Mouse (Mus musculus) stomach, embryonic 14.5 days (tissue): Measurements from ENCODE around the gene Tmem41b. TPM values are rescaled to one million over a fixed set of nuclear protein-coding genes. Genes with fewer than 3 reads are reported as not detected.

ENCODE experiments used
- ATAC-seq: fragments of 200-750 bp; cut with Nextera tagmentation; 2 replicates; pipeline ENCODE4 v1.8.0; 2017; ENCODE audit warnings: low read depth, moderate TSS enrichment; ENCODE audit not compliant: insufficient number of reproducible peaks, insufficient read depth, low FRiP score
- H3K27ac ChIP-seq: fragments of 300-500 bp; sonication (generic); 2 replicates; pipeline ENCODE4 v1.5.1; 2014; ENCODE audit warnings: mild to moderate bottlenecking, low read length, moderate library complexity, mixed read lengths
- H3K27me3 ChIP-seq: fragments of 300-500 bp; sonication (generic); 2 replicates; pipeline ENCODE4 v1.6.1; 2014; ENCODE audit warnings: low read length, control low read depth, mixed read lengths; ENCODE audit not compliant: control insufficient read depth, insufficient read depth
- H3K36me3 ChIP-seq: fragments of 300-500 bp; sonication (generic); 2 replicates; pipeline ENCODE4 v1.6.1; 2014; ENCODE audit warnings: mild to moderate bottlenecking, control low read depth, low read length, moderate library complexity, mixed read lengths; ENCODE audit not compliant: control insufficient read depth, insufficient read depth
- H3K4me1 ChIP-seq: fragments of 300-500 bp; sonication (generic); 2 replicates; pipeline ENCODE4 v1.6.1; 2014; ENCODE audit warnings: low read length, control low read depth, mixed read lengths; ENCODE audit not compliant: control insufficient read depth, insufficient read depth
- H3K4me2 ChIP-seq: fragments of 300-500 bp; sonication (generic); replicated peaks from 2 replicates; pipeline ENCODE4 v1.6.1; 2014; ENCODE audit warnings: low read depth, low read length, control low read depth
- H3K4me3 ChIP-seq: fragments of 300-500 bp; sonication (generic); 2 replicates; pipeline ENCODE4 v1.5.1; 2014; ENCODE audit warnings: low read depth, low read length, control low read depth
- H3K9ac ChIP-seq: fragments of 300-500 bp; sonication (generic); replicated peaks from 2 replicates; pipeline ENCODE4 v1.6.1; 2014; ENCODE audit warnings: low read depth, mild to moderate bottlenecking, control low read depth, low read length, moderate library complexity, mixed read lengths
- H3K9me3 ChIP-seq: fragments of 300-500 bp; sonication (generic); 2 replicates; pipeline ENCODE4 v1.6.1; 2016; ENCODE audit warnings: low read depth, low read length, control low read depth; ENCODE audit not compliant: control insufficient read depth
- WGBS: fragments of 180-500 bp; shearing (Covaris S2); extraction: QIAGEN DNeasy Blood & Tissue Kit; methylation state at CpG from one replicate; pipeline ENCODE4 v1.1.7; 2014; 5-methylcytosine and 5-hydroxymethylcytosine counted together
- polyA plus RNA-seq: library from polyadenylated mRNA; unstranded; fragments of >200 nt; fragmentation: Nextera tagmentation; extraction: Ambion mirVana; gene quantifications from 2 replicates; pipeline ENCODE4 v1.2.1, GENCODE M21; 2014

Gene Tmem41b
- polyA plus RNA-seq, 1 experiment from 2014 or later: 70.8 TPM

DNA sequence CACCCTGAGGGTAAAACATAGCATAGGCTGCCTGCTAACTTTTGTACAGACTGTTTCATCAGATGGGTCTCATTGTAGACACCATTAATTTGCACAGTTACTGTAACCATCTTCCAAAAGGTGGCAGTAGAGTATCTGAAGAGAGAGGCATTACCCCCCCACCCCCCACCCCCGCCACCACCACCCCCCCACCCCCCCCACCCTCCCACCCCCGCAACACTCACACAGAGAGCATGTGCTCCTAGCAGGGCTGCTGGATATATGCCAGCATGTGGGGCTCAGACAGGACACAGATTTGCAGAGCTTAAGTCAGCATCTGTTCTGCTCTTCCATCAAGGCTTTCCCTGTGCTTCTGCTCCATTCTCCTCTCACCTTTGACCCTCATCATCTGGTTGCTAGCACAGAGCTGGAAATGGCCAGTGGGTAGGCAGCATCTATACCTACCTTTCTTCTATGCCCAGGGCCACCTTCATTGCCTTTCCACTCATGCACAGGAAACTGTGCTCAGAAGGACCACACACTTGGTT lies 17.7 kb downstream of the Tmem41b start:
- no peak overlapping the region for H3K4me3 ChIP-seq
- peaks cover 7% of the 10 kb centered on the region; the same call in 1 of the 2 replicates for H3K4me1 ChIP-seq
- WGBS: 11% methylated on average over 1 of the region's 2 CpGs
- H3K9ac ChIP-seq: no peak overlapping the region
- peak overlapping the region; percentile 79 for H3K27ac ChIP-seq
- H3K9me3 ChIP-seq: no peaks in the 10 kb centered on the region
- H3K36me3 ChIP-seq: peaks cover 9% of the 10 kb centered on the region
- peak; percentile 87; the same call in 1 of the 2 replicates for ATAC-seq
- no peaks in the 10 kb centered on the region for H3K27me3 ChIP-seq
- H3K4me2 ChIP-seq: no peak overlapping the region

DNA sequence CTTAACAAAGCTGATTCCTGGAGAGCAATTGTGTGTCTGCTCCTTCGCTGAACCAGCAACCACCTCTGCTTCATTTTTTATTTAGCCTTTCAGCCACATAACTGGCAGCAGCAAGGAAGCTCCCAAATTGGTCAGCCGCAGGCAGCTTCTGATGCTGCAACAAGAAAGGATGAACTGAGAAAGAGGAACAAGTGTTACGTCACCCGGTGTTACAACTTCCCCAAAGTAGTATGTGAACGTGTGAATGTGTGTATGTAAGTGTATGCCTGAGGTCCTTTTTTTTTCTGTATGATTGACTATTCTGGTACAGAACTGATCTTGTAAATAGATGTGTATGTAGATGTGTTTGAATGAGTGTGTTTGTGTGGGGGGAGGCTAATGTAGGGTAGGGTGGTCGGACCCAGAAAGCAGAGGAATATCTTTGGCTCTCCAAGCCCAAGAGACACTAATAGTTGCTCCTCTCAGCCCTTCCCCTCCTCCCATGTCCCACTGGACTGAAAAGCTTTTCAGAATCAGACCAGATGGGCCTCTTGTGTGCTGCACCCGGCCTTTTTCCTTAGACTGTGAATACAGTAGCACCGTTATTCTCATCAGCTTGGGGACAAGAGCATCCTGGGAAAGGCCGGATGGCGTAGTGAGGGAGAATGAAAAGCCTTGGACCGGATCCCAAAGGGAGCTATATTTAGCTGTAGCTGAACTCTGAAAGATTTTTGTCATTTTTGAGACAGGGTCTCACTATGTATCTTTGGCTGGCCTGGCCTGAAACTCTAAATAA lies 18.7 kb downstream of the Tmem41b start:
- no peak overlapping the region for H3K9ac ChIP-seq
- 0 out of 2 replicates have a peak, but pooled peaks have one; percentile 33 for ATAC-seq

DNA sequence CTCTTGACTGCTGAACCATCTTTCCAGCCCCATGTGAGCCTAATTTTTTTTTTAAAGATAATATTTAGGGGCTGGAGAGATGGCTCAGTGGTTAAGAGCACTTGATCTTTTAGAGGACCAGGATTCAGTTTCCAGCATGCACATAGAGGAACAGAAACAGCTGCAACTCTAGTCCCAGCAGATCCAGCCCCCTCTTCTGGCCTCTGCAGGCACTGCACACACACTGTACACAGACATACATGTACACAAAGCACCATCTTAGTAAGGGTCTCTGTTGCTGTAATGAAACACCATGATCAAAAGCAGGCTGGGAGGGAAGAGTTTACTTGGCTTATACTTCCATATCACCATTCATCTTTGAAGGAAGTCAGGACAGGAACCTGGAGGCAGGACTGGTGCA lies 21.1 kb downstream of the Tmem41b start:
- H3K27me3 ChIP-seq: no peaks in the 10 kb centered on the region
- no peak overlapping the region for H3K4me2 ChIP-seq
- H3K27ac ChIP-seq: no peak overlapping the region
- no peaks in the 10 kb centered on the region for H3K9me3 ChIP-seq
- H3K36me3 ChIP-seq: no peaks in the 10 kb centered on the region
- peaks cover 11% of the 10 kb centered on the region for H3K4me1 ChIP-seq
- H3K4me3 ChIP-seq: no peak overlapping the region
- no peak for ATAC-seq
- no peak overlapping the region for H3K9ac ChIP-seq

More for the DNA sequence above, 18.7 kb downstream of the Tmem41b start:
- Histone ChIP-seq H3K9me3 (no peaks in the 10 kb centered on the region), H3K36me3 (peaks cover 8% of the 10 kb centered on the region), H3K4me1 (peaks cover 7% of the 10 kb centered on the region; the same call in 1 of the 2 replicates), H3K27me3 (no peaks in the 10 kb centered on the region), H3K27ac (peak overlapping the region; percentile 27), H3K4me2 (no peak overlapping the region), H3K4me3 (no peak overlapping the region)
- WGBS: 66% methylated on average over 11 of the region's 11 CpGs

DNA sequence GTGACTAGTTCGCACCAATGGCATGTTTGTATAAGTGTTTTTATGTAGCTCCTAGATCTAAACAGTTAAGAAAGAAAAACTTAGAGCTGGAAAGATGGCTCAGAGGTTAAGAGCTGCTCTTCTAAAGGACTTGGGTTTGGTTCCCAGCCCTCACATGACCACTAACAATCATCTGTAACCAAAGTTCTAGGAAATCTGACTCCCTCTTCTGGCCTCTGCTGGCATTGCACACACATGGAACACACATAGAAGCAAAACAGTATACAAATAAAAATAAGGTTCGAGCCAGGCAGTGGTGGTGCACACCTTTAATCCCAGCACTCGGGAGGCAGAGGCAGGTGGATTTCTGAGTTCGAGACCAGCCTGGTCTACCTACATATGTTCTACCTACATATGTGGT lies 23.0 kb downstream of the Tmem41b start:
- no peaks in the 10 kb centered on the region for H3K9me3 ChIP-seq
- no peak overlapping the region for H3K4me2 ChIP-seq
- no peak overlapping the region for H3K27ac ChIP-seq
- no peaks in the 10 kb centered on the region for H3K36me3 ChIP-seq
- no peaks in the 10 kb centered on the region for H3K27me3 ChIP-seq
- no peak for ATAC-seq
- no peak overlapping the region for H3K4me3 ChIP-seq
- H3K9ac ChIP-seq: no peak overlapping the region
- H3K4me1 ChIP-seq: peaks cover 14% of the 10 kb centered on the region
- 94% methylated on average over 4 of the region's 4 CpGs for WGBS

DNA sequence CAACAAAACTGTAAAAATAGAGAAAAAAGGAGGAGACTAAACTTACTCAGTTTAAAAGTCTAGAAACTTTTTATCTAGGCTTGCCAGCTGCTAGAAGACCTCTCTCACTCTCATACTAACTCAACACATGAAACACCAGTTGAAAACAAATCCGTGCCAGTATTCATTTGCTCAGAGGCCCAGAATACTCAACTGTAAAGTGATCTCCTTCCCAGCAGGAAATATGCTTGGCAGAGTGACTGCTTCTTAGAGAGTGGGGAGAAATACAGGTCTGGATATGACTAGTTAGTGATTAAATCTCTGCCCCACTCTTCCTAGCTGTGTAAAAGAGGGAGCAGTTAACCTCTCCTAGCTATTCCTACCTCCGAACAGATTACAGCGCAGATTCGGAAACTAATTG lies 24.1 kb downstream of the Tmem41b start:
- no peaks in the 10 kb centered on the region for H3K36me3 ChIP-seq
- no peak overlapping the region for H3K4me2 ChIP-seq
- H3K4me1 ChIP-seq: peaks cover 11% of the 10 kb centered on the region; the same call in 1 of the 2 replicates
- no peak overlapping the region for H3K27ac ChIP-seq
- H3K27me3 ChIP-seq: no peaks in the 10 kb centered on the region
- WGBS: 80% methylated on average over 4 of the region's 4 CpGs
- no peaks in the 10 kb centered on the region for H3K9me3 ChIP-seq
- ATAC-seq: no peak
- no peak overlapping the region for H3K9ac ChIP-seq
- no peak overlapping the region for H3K4me3 ChIP-seq

DNA sequence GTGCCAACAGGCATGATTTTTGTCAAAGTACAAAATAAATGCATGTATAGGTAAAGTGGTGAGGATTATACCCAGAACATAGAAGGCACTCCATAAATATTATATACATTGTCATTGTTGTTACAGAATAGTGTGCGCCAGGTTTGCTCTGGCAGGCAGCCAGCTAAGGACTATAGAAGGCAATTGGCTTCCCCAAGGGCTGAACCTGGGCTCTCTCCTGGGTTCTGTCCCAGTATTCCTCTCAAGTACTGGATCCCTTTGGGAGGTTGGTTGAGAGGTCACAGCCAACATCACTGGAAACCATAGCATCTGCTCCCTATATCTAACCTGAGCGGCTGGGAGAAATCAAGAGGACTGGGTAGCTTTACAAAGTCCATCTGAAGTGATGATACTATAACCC lies 25.2 kb downstream of the Tmem41b start:
- no peak overlapping the region for H3K27ac ChIP-seq
- no peak for ATAC-seq
- no peaks in the 10 kb centered on the region for H3K27me3 ChIP-seq
- H3K4me1 ChIP-seq: peaks cover 11% of the 10 kb centered on the region; the same call in 1 of the 2 replicates
- 60% methylated on average over 2 of the region's 2 CpGs for WGBS
- H3K4me3 ChIP-seq: no peak overlapping the region
- H3K9me3 ChIP-seq: no peaks in the 10 kb centered on the region
- H3K4me2 ChIP-seq: no peak overlapping the region
- H3K36me3 ChIP-seq: no peaks in the 10 kb centered on the region
- H3K9ac ChIP-seq: no peak overlapping the region

DNA sequence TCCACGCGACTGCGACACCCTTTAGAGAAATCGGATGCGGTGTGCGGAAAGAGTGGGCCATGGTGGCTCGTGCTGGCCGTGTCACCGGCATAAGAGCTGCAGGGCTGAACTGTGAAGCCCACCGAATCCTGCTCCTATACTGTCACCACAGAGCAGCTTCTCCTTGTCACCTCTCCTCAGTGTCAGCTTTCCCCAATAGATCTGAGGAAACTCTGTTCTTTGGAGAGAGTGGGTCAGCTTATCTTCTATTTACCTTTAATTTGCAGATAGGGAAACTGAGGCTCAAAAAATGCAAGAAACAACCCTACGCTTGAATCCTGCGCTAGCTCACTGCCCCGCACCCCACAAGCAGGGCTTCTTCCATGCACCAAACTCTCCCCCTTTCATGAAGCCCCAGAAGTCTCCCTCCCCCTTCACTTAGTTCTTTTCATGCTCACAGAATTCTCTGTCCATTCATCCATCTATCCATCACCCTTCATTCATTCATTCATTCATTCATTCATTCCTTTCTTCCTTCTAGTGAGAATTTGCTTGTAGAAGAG lies 26.0 kb downstream of the Tmem41b start:
- Histone ChIP-seq H3K9ac (peak overlapping the region; percentile 86), H3K4me3 (peak overlapping the region; percentile 63), H3K4me2 (peak overlapping the region; percentile 72), H3K36me3 (no peaks in the 10 kb centered on the region), H3K9me3 (no peaks in the 10 kb centered on the region), H3K27ac (peak overlapping the region; percentile 74), H3K4me1 (peaks cover 11% of the 10 kb centered on the region; the same call in 1 of the 2 replicates), H3K27me3 (no peaks in the 10 kb centered on the region)
- ATAC-seq: no peak
- WGBS: 9% methylated on average over 13 of the region's 13 CpGs

DNA sequence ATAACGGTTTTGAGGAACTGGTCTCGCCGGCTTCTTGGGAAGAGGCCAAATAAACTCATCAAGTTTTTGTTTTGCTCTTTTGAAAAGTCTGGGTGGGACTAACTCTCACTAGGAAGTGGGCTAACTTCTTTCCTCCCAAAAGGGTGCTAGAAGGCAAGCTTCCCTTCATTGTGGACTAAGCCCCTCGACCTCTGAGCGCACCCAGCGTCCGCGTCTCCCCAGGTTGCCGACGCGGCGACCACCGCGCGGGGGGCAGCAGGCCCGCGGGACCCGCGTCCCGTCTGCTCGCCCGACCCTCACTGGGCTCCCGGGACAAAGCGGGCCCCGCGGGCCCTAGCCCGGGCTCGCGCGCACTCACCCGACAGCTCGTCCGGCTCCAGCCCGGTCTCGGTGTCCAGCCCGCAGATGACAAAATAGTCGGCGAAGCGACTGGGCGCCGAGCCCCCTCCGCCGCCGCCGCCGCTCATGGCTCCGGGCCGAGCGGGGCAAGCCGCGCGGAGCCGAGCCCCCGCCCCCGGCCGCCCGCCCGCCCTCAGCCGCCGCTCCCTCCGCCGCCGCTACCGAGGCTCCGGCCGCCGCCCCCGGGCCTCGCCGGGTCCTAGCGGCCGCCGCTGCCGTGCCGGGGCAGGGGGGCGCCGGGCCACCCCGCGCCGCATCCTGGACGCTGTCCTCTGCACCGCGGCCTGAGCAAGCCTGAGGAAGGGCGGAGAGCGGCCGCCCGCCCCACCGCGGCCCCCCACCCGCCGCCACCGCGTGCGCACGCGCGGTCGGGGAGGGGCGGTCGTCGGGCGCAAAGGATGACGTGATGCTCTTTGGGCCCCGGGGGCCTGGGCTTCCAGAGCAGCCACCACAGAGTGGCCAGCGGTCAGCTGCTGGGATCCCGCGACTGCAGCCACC lies 26.8 kb downstream of the Tmem41b start, which contains the start of gene Dennd5a:
Dennd5a (minus strand) TSS at position 755 of the 897 bp plus-strand sequence.
- no peaks in the 10 kb centered on the region for H3K9me3 ChIP-seq
- no peaks in the 10 kb centered on the region for H3K36me3 ChIP-seq
- peak within 1 kb of the TSS; percentile 74 for H3K27ac ChIP-seq
- no peaks in the 10 kb centered on the region for H3K27me3 ChIP-seq
- peak within 1 kb of the TSS; percentile 86 for H3K9ac ChIP-seq
- H3K4me1 ChIP-seq: peaks cover 11% of the 10 kb centered on the region; the same call in 1 of the 2 replicates
- peak within 1 kb of the TSS; percentile 72 for H3K4me2 ChIP-seq
- peak; percentile 93 for ATAC-seq
- H3K4me3 ChIP-seq: peak within 1 kb of the TSS; percentile 63
- under 1% methylated on average over 101 of the region's 107 CpGs for WGBS
